Mouse (Mus musculus) inflammation-experienced regulatory T-cells, adult 6 months (primary cell): ENCODE measurements around the gene Fmo5. TPM values are rescaled to one million over a fixed set of nuclear protein-coding genes. Genes with fewer than 3 reads are reported as not detected.

Experiments used
- ATAC-seq: one replicate; pipeline ENCODE4 v1.8.0; 2017
- polyA plus RNA-seq, 3 experiments: library from polyadenylated mRNA; unstranded; fragments of 100-300 nt; shearing (Covaris generic); gene quantifications; one replicate each; pipeline ENCODE4 v1.2.1; 2017

Gene Fmo5
- polyA plus RNA-seq, 3 experiments from 2014 or later = 6.1 to 10.6 (median 10.2) TPM

GRCm38 (mm10) chr3:97631258-97631860 is 2.8 kb downstream of the Fmo5 start:
- ATAC-seq = no peak

- no peak for ATAC-seq
Measured at GRCm38 (mm10) chr3:97633456-97633855, 4.9 kb downstream of the Fmo5 start.

GRCm38 (mm10) chr3:97634288-97634761 is 5.7 kb downstream of the Fmo5 start:
- ATAC-seq = no peak

- no peak for ATAC-seq
Measured at GRCm38 (mm10) chr3:97641396-97641795, 12.8 kb downstream of the Fmo5 start.

- no peak for ATAC-seq
Measured at GRCm38 (mm10) chr3:97642001-97642400, 13.4 kb downstream of the Fmo5 start.

GRCm38 (mm10) chr3:97648518-97648917 is 19.9 kb downstream of the Fmo5 start:
- ATAC-seq = no peak

- no peak for ATAC-seq
Measured at GRCm38 (mm10) chr3:97649022-97649421, 20.4 kb downstream of the Fmo5 start.

- ATAC-seq = no peak
Measured at GRCm38 (mm10) chr3:97649469-97649868, 20.9 kb downstream of the Fmo5 start.

- ATAC-seq = no peak
Measured at GRCm38 (mm10) chr3:97651604-97652003, 23.0 kb downstream of the Fmo5 start.

- no peak for ATAC-seq
Measured at GRCm38 (mm10) chr3:97653781-97654180, 25.2 kb downstream of the Fmo5 start.

GRCm38 (mm10) chr3:97654901-97655300 is 26.3 kb downstream of the Fmo5 start:
- ATAC-seq = no peak

GRCm38 (mm10) chr3:97657655-97658411 is 29.2 kb downstream of the Fmo5 start, which contains the start of gene Prkab2:
TSS of gene Prkab2 (plus strand) at chr3:97658193.
- peak; percentile 89 for ATAC-seq

GRCm38 (mm10) chr3:97658426-97659193 is 30.0 kb downstream of the Fmo5 start:
- ATAC-seq = peak; percentile 57

GRCm38 (mm10) chr3:97659746-97660145 is 31.1 kb downstream of the Fmo5 start:
- no peak for ATAC-seq

GRCm38 (mm10) chr3:97661206-97661605 is 32.6 kb downstream of the Fmo5 start:
- ATAC-seq = no peak

GRCm38 (mm10) chr3:97665525-97665924 is 36.9 kb downstream of the Fmo5 start:
- ATAC-seq = no peak

- no peak for ATAC-seq
Measured at GRCm38 (mm10) chr3:97666154-97666553, 37.5 kb downstream of the Fmo5 start.

GRCm38 (mm10) chr3:97667093-97667675 is 38.6 kb downstream of the Fmo5 start:
- ATAC-seq = no peak

GRCm38 (mm10) chr3:97674644-97675110 is 46.1 kb downstream of the Fmo5 start, which contains the start of gene Gm17651:
TSS of gene Gm17651 (minus strand) at chr3:97674694.
- no peak for ATAC-seq

GRCm38 (mm10) chr3:97676126-97676525 is 47.5 kb downstream of the Fmo5 start:
- no peak for ATAC-seq

- no peak for ATAC-seq
Measured at GRCm38 (mm10) chr3:97678416-97678815, 49.8 kb downstream of the Fmo5 start.

- ATAC-seq = peak; percentile 83
Measured at GRCm38 (mm10) chr3:97680631-97681320, 52.2 kb downstream of the Fmo5 start.
